Mouse (Mus musculus) spleen, adult 2 months (tissue): ENCODE measurements at regions not wholly inside any gene's neighbourhood (a gene's known extent, or its start where the extent isn't known, plus 50 kb on each side); places are given as distances from the start of the nearest gene placed in this dataset.
A peak's percentile ranks its signal among the peaks of the same experiment; 100 is the strongest.

Source experiments
- DNase-seq, 2 experiments: peaks; one replicate each; pipeline versions ENCODE4 v3.0.0 to v3.0.0-alpha.2; 2012 to 2021; ENCODE audit warnings: low spot score in 2 of 2, low read depth in 1 of 2
- H3K27ac ChIP-seq: fragments of 200-500 bp; 2 replicates; pipeline ENCODE4 v1.5.1; 2012; ENCODE audit warnings: low read length, inconsistent platforms; ENCODE audit not compliant: insufficient read depth
- H3K27me3 ChIP-seq: fragments of 200-500 bp; 2 replicates; pipeline ENCODE4 v1.6.1; 2012; ENCODE audit warnings: mild to moderate bottlenecking, moderate library complexity, low read length, inconsistent platforms; ENCODE audit not compliant: control insufficient read depth, insufficient read depth
- H3K36me3 ChIP-seq: fragments of 200-500 bp; 2 replicates; pipeline ENCODE4 v1.6.1; 2012; ENCODE audit warnings: mild to moderate bottlenecking, low read length, inconsistent platforms; ENCODE audit not compliant: control insufficient read depth, insufficient read depth
- H3K4me1 ChIP-seq: fragments of 200-500 bp; 2 replicates; pipeline ENCODE4 v1.6.1; 2011; ENCODE audit warnings: inconsistent platforms; ENCODE audit not compliant: control insufficient read depth, insufficient read depth, insufficient read length
- H3K4me3 ChIP-seq: fragments of 200-500 bp; 2 replicates; pipeline ENCODE4 v1.5.1; 2011; ENCODE audit warnings: mild to moderate bottlenecking, inconsistent platforms; ENCODE audit not compliant: insufficient read depth, insufficient read length; ENCODE audit errors: extremely low read depth
- CTCF ChIP-seq: fragments of 200-500 bp; IDR thresholded peaks from 2 replicates; pipeline ENCODE4 v1.5.1; 2011; ENCODE audit warnings: mild to moderate bottlenecking, inconsistent platforms; ENCODE audit not compliant: insufficient read depth, insufficient read length, insufficient replicate concordance; ENCODE audit errors: extremely low read depth
- POLR2A ChIP-seq: fragments of 200-500 bp; IDR thresholded peaks from 2 replicates; pipeline ENCODE4 v1.6.1; 2011; ENCODE audit warnings: low read depth, low read length, inconsistent platforms
- WGBS: fragments of 180-500 bp; shearing (Covaris S2); methylation state at CpG from one replicate; pipeline ENCODE4 v1.1.7; 2018; 5-methylcytosine and 5-hydroxymethylcytosine counted together

- Histone ChIP-seq H3K27me3 (no peaks in the 10 kb centered on the region), H3K4me3 (no peak overlapping the region), H3K36me3 (no peaks in the 10 kb centered on the region), H3K27ac (no peak overlapping the region), H3K4me1 (no peaks in the 10 kb centered on the region)
- no peak for DNase-seq
- no peak for TF ChIP-seq CTCF
- TF ChIP-seq POLR2A = no peak
Measured at GRCm38 (mm10) chr1:142688828-142689227, 951.6 kb upstream of the B3galt2 start.

DNA sequence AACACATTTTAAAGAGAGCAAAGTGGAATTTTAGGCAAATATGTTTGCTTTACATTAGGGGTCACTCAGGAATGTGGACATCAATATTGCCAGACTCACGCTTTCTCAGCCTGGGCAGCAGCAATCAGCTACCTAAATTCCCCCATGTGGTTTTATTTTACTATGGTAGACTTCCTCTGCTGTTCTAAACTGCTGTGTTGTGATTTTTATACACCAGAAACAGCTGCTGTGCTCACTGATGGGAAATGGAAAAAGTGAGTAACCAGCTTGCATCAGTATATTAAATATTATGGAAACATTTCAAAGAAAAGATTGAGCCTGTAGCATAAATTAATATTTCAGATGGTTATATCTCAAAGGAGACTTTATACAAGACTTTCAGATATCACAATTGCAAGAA lies 945.3 kb upstream of the B3galt2 start:
- DNase-seq = no peak
- no peaks in the 10 kb centered on the region for H3K36me3 ChIP-seq
- TF ChIP-seq POLR2A (no peak), CTCF (no peak)
- H3K27me3 ChIP-seq = no peaks in the 10 kb centered on the region
- no peak overlapping the region for H3K4me3 ChIP-seq
- WGBS = 58% methylated on average over 1 of the region's 1 CpGs
- no peak overlapping the region for H3K27ac ChIP-seq
- no peaks in the 10 kb centered on the region for H3K4me1 ChIP-seq

GRCm38 (mm10) chr1:142708263-142708662 lies 932.2 kb upstream of the B3galt2 start:
- H3K27ac ChIP-seq = no peak overlapping the region
- H3K4me1 ChIP-seq = no peaks in the 10 kb centered on the region
- WGBS = 77% methylated on average over 2 of the region's 2 CpGs
- DNase-seq = no peak
- no peak for TF ChIP-seq POLR2A
- H3K27me3 ChIP-seq = no peaks in the 10 kb centered on the region
- no peak overlapping the region for H3K4me3 ChIP-seq
- no peaks in the 10 kb centered on the region for H3K36me3 ChIP-seq

- TF ChIP-seq POLR2A = no peak
- no peak for TF ChIP-seq CTCF
- Histone ChIP-seq H3K27me3 (no peaks in the 10 kb centered on the region), H3K36me3 (no peaks in the 10 kb centered on the region), H3K4me1 (no peaks in the 10 kb centered on the region), H3K4me3 (no peak overlapping the region), H3K27ac (no peak overlapping the region)
- no peak for DNase-seq
Measured at GRCm38 (mm10) chr1:142730259-142730658, 910.2 kb upstream of the B3galt2 start.

DNA sequence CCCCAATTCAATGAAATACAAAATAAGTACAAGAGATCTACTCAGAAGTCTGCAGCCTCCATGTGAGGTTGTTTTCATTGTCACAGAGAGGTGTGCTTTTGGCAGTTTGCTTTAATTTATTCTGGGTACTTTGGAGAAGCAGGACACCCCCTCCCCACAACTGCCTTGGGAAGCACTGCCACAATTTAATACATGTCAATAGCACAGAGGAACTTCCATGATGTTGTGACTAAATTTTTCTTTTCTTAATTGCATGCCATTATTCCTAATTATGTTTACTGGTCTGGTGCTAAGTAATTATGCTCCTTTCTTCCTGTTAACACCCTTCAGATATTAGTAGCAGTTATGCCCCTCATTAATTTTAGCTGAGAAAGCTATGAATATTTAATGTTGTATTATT lies 906.4 kb upstream of the B3galt2 start:
- TF ChIP-seq CTCF (no peak), POLR2A (no peak)
- Histone ChIP-seq H3K4me3 (no peak overlapping the region), H3K27ac (no peak overlapping the region), H3K36me3 (no peaks in the 10 kb centered on the region), H3K4me1 (no peaks in the 10 kb centered on the region), H3K27me3 (no peaks in the 10 kb centered on the region)
- DNase-seq = no peak

GRCm38 (mm10) chr1:142738376-142738775 lies 902.1 kb upstream of the B3galt2 start:
- no peaks in the 10 kb centered on the region for H3K4me1 ChIP-seq
- H3K4me3 ChIP-seq = no peak overlapping the region
- DNase-seq = no peak
- WGBS = 91% methylated on average over 2 of the region's 2 CpGs
- no peaks in the 10 kb centered on the region for H3K27me3 ChIP-seq
- no peaks in the 10 kb centered on the region for H3K36me3 ChIP-seq
- H3K27ac ChIP-seq = no peak overlapping the region
- no peak for TF ChIP-seq POLR2A
- TF ChIP-seq CTCF = no peak

DNA sequence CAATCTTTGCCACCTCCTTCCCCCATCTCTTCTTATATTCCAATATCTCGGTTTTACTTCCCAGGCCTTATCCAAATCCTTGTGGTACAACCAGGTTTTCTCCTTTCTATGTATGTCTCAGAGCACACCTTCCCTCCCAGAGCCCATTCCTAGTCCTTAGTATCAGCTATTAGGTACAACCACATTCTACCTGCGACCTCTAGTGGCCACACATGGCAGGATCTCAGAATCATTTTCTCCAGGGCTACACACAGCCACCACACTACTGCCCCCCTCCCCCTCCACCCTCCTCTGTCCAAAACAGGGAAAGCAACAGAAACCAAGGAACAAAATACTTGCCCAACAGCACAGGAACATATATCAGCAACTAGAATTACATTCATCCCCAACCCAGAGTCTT lies 898.2 kb upstream of the B3galt2 start:
- Histone ChIP-seq H3K4me1 (no peaks in the 10 kb centered on the region), H3K4me3 (no peak overlapping the region), H3K27me3 (no peaks in the 10 kb centered on the region), H3K36me3 (no peaks in the 10 kb centered on the region), H3K27ac (no peak overlapping the region)
- TF ChIP-seq POLR2A = no peak
- TF ChIP-seq CTCF = peak; percentile 20; the same call in 1 of the 2 replicates
- DNase-seq = no peak
- WGBS = 30% methylated on average over 2 of the region's 2 CpGs

DNA sequence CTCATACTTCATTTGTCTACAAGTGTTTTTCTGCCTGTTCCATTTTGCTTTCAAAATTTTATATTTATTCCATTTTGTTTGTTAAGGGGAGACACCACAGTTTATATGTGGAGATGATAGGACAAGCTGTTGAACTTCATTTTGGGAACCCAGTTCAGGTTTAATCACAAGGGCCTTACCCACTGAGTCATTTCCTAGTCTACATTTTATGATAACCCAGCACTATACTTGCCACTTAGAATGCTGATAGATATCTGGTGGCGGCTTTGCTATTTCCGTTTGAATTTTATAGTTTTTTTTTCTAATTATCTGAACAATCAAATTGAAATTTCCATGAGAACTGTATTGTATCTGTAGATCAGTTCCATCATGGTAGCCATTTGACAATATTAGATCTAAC lies 869.5 kb upstream of the B3galt2 start:
- Histone ChIP-seq H3K4me1 (no peaks in the 10 kb centered on the region), H3K36me3 (no peaks in the 10 kb centered on the region), H3K4me3 (no peak overlapping the region), H3K27me3 (no peaks in the 10 kb centered on the region), H3K27ac (no peak overlapping the region)
- no peak for DNase-seq
- TF ChIP-seq CTCF = no peak
- TF ChIP-seq POLR2A = no peak
- 91% methylated on average over 2 of the region's 2 CpGs for WGBS
